Mouse (Mus musculus) cerebellum, adult 9-11 months (tissue): Measurements from ENCODE around the gene Ptpn1.
A peak's percentile ranks its signal among the peaks of the same experiment; 100 is the strongest.

Experiments
- DNase-seq: peaks from one replicate; pipeline ENCODE4 v3.0.0; 2022

The Ptpn1 gene

DNA sequence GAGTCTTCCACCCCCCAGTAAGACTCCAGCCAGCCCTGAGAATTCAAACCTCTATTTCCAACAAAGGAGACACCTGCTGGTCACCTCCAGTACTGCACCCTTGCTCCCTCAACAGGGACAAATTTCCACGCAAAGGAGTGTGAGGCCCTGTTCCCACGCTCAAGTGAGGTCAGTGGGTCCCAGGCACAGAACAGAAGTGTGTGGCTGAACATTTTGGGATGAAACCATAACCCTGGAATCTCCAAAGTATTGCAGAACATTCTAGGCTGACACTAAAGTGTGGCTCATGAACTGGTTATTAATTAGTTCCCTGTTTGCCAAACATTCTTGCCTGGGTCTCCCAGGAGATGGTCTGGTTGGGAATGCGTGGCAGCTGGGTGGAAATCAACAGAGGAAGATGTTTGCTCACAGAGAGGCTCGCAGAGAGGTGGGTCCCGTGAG, 85.1 kb downstream of the Ptpn1 start:
- peak; percentile 36 for DNase-seq

DNA sequence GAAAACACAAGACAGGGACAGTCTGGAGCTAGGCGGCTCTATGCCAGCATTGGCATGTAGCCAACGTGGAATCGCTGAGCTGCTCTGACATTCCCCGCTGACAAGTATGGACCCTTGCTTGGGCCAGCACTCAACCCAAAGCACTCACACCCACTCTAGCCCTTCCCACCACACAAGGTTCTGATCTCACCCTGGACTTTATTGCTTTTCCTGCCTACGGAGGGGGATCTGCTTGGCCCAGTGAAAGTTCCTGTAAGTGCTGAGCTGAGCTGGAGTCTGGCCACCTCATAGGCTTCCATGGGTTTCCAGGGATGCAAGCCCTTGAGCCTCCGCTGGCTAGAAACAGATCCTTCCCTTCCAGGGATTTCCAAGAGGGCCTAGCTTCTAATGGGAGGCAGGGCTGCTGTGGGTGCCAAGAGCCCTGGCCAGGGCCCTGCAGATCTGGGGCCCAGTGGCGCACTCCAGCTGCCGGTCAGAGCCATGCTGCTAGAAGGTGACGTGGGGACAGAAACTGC, 87.4 kb downstream of the Ptpn1 start:
- peak; percentile 16 for DNase-seq

DNA sequence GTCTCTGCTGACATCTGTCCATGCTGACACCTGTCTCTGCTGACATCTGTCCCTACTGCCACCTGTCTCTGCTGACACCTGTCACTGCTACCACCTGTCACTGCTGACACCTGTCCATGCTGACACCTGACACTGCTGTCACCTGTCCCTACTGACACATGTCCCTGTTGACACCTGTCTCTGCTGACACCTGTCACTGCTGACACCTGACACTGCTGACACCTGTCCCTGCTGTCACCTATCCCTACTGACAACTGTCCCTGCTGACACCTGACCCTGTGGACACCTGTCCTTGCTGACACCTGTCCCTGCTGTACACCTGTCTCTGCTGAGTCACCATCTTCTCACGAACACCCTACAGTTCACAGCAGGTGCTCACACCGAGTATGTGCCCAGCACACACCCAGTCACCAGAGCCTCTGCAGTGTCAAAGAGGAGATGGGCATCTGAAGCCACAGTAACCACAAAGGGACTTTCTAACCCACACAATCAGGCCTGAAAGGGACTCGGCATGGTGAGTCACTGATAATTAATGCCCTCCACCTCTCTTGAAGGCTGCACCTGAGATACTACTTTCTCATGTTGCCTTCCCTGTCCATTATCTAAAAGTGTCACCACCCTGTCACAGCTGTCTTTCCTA, 92.0 kb downstream of the Ptpn1 start:
- DNase-seq = no peak

DNA sequence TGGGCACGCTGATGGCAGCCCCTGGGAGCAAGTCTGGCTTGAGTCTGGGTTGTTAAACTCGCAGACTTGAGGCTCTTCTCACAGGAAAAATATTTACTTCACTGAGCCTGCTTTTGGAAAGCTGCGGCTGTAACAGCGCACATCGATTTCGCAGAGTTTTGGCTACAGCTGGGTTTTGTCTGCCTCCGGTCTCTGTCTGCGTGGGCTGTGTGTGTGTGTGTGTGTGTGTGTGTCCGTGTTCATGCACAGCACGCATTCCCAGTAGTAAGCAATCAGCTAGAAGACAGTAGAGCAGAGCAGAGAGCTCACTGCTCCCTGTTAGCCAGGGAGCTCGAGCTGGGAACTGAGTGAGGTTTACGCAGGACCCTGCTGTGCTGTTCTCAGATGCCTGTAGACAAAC, 93.3 kb downstream of the Ptpn1 start:
- no peak for DNase-seq

DNA sequence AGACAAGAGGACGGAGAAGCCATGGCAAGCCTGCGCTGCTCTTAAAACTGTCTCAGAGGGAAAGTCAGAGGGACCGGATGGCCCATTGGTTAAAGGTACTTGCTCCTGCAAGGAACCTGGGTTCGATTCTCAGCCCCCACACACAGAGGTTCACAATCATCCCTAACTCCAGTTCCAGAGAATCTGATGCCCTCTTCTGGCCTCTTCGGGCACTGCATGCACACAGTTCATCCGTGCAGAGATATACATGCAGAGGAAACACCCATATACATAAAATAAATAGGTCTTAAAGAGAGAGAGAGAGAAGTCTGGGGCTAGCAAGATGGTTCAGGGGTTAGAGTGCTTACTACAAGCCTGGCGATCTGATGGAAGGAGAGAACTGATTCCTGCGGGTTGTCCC, 94.0 kb downstream of the Ptpn1 start:
- no peak for DNase-seq

DNA sequence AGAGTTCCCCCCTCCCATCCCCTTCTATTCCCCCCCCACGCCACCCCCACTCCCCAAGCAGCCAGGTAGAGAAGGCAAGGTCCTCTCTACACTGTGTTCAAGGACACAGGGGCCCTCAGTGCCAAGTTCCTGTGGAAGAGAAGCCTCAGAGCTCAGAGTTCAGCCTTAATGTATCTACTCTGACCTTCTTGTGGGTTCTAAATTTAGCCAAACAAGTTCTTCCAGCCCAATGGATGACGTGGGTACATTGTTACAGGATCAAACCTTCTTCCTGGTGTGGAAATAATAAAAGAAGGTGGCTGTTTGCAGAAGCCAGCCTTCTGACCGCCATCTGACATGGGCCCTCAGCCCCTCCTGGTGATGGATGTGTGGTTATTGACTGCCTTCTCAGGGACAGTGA, 94.6 kb downstream of the Ptpn1 start:
- DNase-seq = no peak

DNA sequence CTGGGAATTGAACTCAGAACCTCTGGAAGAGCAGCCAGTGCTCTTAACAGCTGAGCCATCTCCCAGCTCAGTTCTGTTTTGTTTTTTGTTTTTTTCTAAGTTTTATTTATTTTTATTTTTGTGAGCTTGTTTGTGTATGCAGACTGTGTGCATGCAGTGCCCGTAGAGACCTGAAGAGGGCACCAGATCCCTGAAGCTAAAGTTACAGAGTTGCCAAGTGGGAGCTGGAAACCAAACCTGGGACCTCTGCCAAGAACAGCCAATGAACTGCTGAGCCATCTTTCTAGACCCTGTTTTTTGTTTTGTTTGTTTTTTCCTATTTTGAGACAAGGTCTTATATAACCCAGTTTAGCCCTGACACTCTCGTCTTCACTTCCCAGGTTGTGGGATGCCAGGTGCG, 96.5 kb downstream of the Ptpn1 start:
- DNase-seq = no peak
